Mouse (Mus musculus) myocyte (in vitro differentiated cells): ENCODE measurements around the gene Ccdc71.

ENCODE experiments used
- CEBPB ChIP-seq: IDR thresholded peaks from 2 replicates; pipeline ENCODE4 v1.6.1; 2011; ENCODE audit warnings: mild to moderate bottlenecking, moderate library complexity; ENCODE audit not compliant: poor library complexity, insufficient read depth, severe bottlenecking
- E2F4 ChIP-seq: IDR thresholded peaks from one replicate; pipeline ENCODE4 v1.6.1; 2011; ENCODE audit warnings: mild to moderate bottlenecking, control low read depth, moderate library complexity; ENCODE audit not compliant: insufficient read depth
- MAX ChIP-seq: IDR thresholded peaks from one replicate; pipeline ENCODE4 v1.6.1; 2011; ENCODE audit warnings: low read depth, mild to moderate bottlenecking, control low read depth
- MYOG ChIP-seq, 3 experiments: IDR thresholded peaks; one replicate each; pipeline ENCODE4 v1.6.1; 2011; ENCODE audit warnings: control low read depth in 2 of 3, low read depth in 2 of 3, mild to moderate bottlenecking in 2 of 3; ENCODE audit not compliant: insufficient read length in 2 of 3, control insufficient read depth in 1 of 3, insufficient read depth in 1 of 3
- POLR2A ChIP-seq: IDR thresholded peaks from one replicate; pipeline ENCODE4 v1.6.1; 2011; ENCODE audit warnings: low read depth, mild to moderate bottlenecking, control low read depth, moderate library complexity; ENCODE audit not compliant: insufficient read length
- POLR2AphosphoS2 ChIP-seq: IDR thresholded peaks from one replicate; pipeline ENCODE4 v1.6.1; 2011; ENCODE audit warnings: low read depth, control low read depth; ENCODE audit not compliant: insufficient read length
- SRF ChIP-seq: IDR thresholded peaks from one replicate; pipeline ENCODE4 v1.6.1; 2011; ENCODE audit warnings: low read depth; ENCODE audit not compliant: control insufficient read depth, insufficient read length
- TCF12 ChIP-seq: IDR thresholded peaks from one replicate; pipeline ENCODE4 v1.6.1; 2011; ENCODE audit warnings: mild to moderate bottlenecking, control low read depth; ENCODE audit not compliant: poor library complexity, insufficient read depth, severe bottlenecking
- USF1 ChIP-seq: IDR thresholded peaks from one replicate; pipeline ENCODE4 v1.6.1; 2011; ENCODE audit warnings: low read depth, mild to moderate bottlenecking, control low read depth, moderate library complexity

DNA sequence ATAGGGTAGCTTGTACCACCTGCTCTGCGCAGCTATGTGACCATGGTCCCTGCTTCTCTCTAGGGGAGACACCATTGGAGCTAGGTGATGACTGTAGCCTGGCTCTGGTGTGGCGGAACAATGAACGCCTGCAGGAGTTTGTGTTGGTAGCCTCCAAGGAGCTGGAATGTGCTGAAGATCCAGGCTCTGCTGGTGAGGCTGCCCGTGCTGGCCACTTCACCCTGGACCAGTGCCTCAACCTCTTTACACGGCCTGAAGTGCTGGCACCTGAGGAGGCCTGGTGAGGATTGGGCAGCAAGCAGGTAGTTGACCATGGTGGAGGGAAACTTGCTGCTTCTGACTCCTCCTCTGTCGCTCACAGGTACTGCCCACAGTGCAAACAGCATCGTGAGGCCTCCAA is 38.9 kb downstream of the Ccdc71 start:
- TF ChIP-seq CEBPB (no peak), POLR2A (no peak), POLR2AphosphoS2 (no peak), MAX (no peak), E2F4 (no peak), SRF (no peak), TCF12 (no peak), USF1 (no peak), MYOG (IDR thresholded peaks at IDR 0.05; ENCODE audit: control insufficient read depth in 1 of 3, insufficient read depth in 1 of 3, insufficient read length in 2 of 3, low read depth in 2 of 3) (no peak)
